Mouse (Mus musculus) midbrain, postnatal 0 days (tissue): ENCODE data around the gene Cnfn. TPM values are rescaled to one million over a fixed set of nuclear protein-coding genes. Genes with fewer than 3 reads are reported as not detected.

Source experiments
- ATAC-seq: fragments of 200-750 bp; cut with Nextera tagmentation; 2 replicates; pipeline ENCODE4 v1.8.0; 2017; ENCODE audit warnings: moderate number of reproducible peaks, mild to moderate bottlenecking, moderate TSS enrichment, moderate library complexity; ENCODE audit not compliant: low FRiP score
- DNase-seq: peaks from one replicate; pipeline ENCODE4 v3.0.0-alpha.2; 2015; ENCODE audit warnings: low spot score
- H3K27ac ChIP-seq: fragments of 300-500 bp; sonication (generic); 2 replicates; pipeline ENCODE4 v1.5.1; 2014; ENCODE audit warnings: low read depth, mild to moderate bottlenecking, low read length, mixed read lengths
- H3K27me3 ChIP-seq: fragments of 300-500 bp; sonication (generic); 2 replicates; pipeline ENCODE4 v1.6.1; 2014; ENCODE audit warnings: low read length, control low read depth, mixed read lengths; ENCODE audit not compliant: insufficient read depth
- H3K36me3 ChIP-seq: fragments of 300-500 bp; sonication (generic); 2 replicates; pipeline ENCODE4 v1.6.1; 2014; ENCODE audit warnings: low read length, control low read depth, mixed read lengths; ENCODE audit not compliant: insufficient read depth
- H3K4me1 ChIP-seq: fragments of 300-500 bp; sonication (generic); 2 replicates; pipeline ENCODE4 v1.6.1; 2014; ENCODE audit warnings: mild to moderate bottlenecking, control low read depth, antibody characterized with exemption, low read length, mixed read lengths; ENCODE audit not compliant: insufficient read depth
- H3K4me2 ChIP-seq: fragments of 300-500 bp; sonication (generic); 2 replicates; pipeline ENCODE4 v1.6.1; 2014; ENCODE audit warnings: low read depth, mild to moderate bottlenecking, low read length, mixed read lengths; ENCODE audit not compliant: poor library complexity, severe bottlenecking
- H3K4me3 ChIP-seq: fragments of 300-500 bp; sonication (generic); 2 replicates; pipeline ENCODE4 v1.5.1; 2014; ENCODE audit warnings: low read depth, mild to moderate bottlenecking, low read length, moderate library complexity
- H3K9ac ChIP-seq: fragments of 300-500 bp; sonication (generic); replicated peaks from 2 replicates; pipeline ENCODE4 v1.6.1; 2014; ENCODE audit warnings: mild to moderate bottlenecking, low read length, moderate library complexity, mixed read lengths; ENCODE audit not compliant: poor library complexity, severe bottlenecking
- H3K9me3 ChIP-seq: fragments of 300-500 bp; sonication (generic); 2 replicates; pipeline ENCODE4 v1.6.1; 2016; ENCODE audit warnings: low read length, control low read depth
- CTCF ChIP-seq: IDR thresholded peaks from 2 replicates; pipeline ENCODE4 v1.5.1; 2016; ENCODE audit warnings: antibody characterized with exemption, mild to moderate bottlenecking
- WGBS: fragments of 180-500 bp; shearing (Covaris S2); extraction: QIAGEN DNeasy Blood & Tissue Kit; methylation state at CpG from one replicate; pipeline ENCODE4 v1.1.7; 2014; 5-methylcytosine and 5-hydroxymethylcytosine counted together
- polyA plus RNA-seq: library from polyadenylated mRNA; unstranded; fragments of >200 nt; fragmentation: Nextera tagmentation; extraction: Ambion mirVana; gene quantifications from 2 replicates; pipeline ENCODE4 v1.2.1, GENCODE M21; 2015
- total RNA-seq: library from RNA; depleted of rRNA; stranded (reverse); fragments of >200 nt; gene quantifications from 2 replicates; pipeline ENCODE4 v1.2.3, GENCODE M21; 2014

Gene Cnfn
- total and polyA plus RNA-seq, 2 experiments from 2014 or later, result not detected

DNA sequence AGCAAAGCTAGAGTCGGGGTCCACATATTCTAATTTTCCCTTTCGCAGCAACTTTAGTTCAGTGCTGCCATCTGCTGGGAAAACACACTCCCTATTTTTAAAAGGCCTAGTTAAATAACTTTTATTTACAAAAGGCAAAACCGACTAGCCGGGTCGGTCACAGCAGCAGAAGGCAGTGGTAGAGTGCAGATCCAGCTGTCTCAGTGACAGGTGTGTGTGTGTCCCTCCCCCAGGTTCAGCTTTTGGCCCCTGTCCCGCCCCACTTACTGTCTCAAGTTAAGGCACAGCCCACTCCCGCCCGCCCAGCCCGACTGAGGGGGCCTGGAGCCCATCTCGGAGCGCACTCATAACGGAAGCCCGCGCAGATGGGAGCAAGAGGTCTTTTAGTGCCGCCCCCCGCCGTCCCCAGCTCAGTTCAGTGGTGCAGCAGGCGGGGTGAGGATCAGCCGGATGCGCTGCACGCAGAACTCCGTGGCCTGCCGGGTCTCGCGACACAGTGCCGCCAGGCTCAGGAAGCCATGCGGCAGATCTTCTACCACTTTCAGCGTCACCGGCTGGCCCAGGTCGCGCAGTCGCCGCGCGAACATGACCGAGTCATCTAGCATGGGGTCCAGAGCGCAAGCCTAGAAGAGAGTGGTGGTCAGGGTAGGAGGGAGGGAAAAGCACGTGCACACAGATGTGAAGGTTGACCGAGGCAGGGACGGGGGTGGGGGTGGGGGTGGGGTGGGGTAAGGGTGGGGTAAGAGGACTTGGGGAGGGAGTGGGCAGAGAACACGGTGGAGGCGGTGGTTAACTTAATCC is 10.2 kb upstream of the Cnfn start:
- DNase-seq, result peak; percentile 85
- 6% methylated on average over 41 of the region's 42 CpGs for WGBS

DNA sequence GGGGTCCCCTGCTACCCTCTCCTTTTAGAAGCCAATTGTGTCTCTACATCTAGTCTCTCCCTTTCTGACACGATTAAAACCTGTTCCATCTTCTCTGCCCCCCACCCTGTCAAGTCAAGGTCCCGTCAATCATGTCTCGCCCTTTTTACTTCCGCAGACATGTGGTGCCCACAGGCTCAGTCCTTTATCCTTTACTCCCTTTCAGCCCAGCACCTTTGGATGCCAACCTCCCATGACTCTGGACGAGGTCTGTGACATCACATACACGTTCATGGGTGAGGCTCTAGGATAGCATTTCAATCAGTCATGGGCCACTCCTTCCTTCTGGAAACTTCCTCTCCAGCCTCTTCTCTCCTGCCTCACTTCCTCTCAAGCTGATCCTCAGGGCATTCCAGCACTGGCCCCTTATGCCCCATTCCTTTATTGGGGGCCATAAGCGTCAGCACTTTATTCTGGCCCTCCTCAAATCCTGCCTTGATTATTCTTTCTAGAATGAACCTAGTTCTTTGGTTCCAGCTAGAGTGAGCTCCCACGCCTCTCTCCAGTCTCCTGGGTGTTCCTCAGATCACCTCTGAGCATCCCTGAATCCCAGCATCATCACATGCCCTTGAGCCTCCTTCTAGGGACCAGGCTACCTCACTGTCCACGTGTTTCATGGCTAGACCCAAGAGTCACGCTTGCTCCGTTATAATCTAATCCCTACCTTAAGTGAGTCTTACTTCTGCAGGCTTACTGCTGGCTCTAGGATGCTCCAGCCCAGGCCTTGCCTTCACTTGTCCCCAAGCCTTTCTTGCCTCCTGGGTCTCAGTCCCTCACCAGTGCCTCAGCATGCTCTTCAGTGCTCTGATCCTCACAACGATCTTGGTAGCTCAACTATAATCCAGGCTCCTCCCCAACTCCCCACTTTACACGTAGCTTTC is 8.9 kb upstream of the Cnfn start:
- ATAC-seq, result no peak
- Histone ChIP-seq H3K4me1 (no peaks in the 10 kb centered on the region), H3K27me3 (no peaks in the 10 kb centered on the region), H3K9me3 (no peaks in the 10 kb centered on the region), H3K4me3 (no peak overlapping the region), H3K27ac (no peak overlapping the region), H3K4me2 (no peak overlapping the region), H3K9ac (no peak overlapping the region), H3K36me3 (peaks cover 13% of the 10 kb centered on the region; the same call in 1 of the 2 replicates)
- WGBS, result 85% methylated on average over 13 of the region's 13 CpGs
- no peak for TF ChIP-seq CTCF
- DNase-seq, result no peak

More for the DNA sequence above, 10.2 kb upstream of the Cnfn start:
- H3K27me3 ChIP-seq, result no peaks in the 10 kb centered on the region
- peaks cover 23% of the 10 kb centered on the region for H3K36me3 ChIP-seq
- peak overlapping the region; percentile 19; the same call in 1 of the 2 replicates for H3K9ac ChIP-seq
- no peak overlapping the region for H3K27ac ChIP-seq
- ATAC-seq, result peak; percentile 21
- H3K4me1 ChIP-seq, result no peaks in the 10 kb centered on the region
- peak overlapping the region; percentile 17; the same call in 1 of the 2 replicates for H3K4me3 ChIP-seq
- H3K9me3 ChIP-seq, result no peaks in the 10 kb centered on the region
- peak overlapping the region; percentile 43 for H3K4me2 ChIP-seq
- peak; percentile 80 for TF ChIP-seq CTCF

DNA sequence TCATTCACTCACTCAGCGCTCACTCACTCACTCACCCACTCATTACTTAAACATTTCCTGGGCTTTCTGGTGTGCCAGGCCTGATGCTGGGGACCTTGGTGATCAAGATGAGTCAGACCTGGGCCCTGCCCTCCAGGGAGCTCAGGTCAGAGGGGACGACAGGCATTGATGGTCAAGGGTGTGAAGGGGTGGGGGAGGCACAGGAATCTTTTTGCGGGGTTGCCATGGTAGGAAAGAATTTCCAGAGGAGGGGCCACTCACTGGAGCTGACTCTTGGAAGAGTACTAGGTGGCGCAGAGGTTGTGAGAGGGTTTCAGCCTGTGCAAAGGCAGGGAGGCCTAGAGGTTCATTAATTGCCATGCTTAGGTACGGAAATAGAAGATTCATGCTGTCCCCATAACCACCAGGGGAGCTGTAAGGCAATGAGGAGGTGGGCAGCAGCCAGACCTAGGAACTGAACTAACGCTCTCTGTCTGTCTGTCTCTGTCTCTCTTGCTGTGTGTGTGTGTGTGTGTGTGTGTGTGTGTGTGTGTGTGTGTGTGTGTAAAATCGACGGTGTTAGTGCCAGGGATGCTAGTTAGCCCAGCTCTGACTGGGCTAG is 7.7 kb upstream of the Cnfn start:
- Histone ChIP-seq H3K27me3 (no peaks in the 10 kb centered on the region), H3K9ac (peak overlapping the region; percentile 48), H3K4me3 (peak overlapping the region; percentile 34), H3K27ac (peak overlapping the region; percentile 32), H3K9me3 (no peaks in the 10 kb centered on the region), H3K36me3 (peaks cover 4% of the 10 kb centered on the region; the same call in 1 of the 2 replicates), H3K4me2 (peak overlapping the region; percentile 48), H3K4me1 (no peaks in the 10 kb centered on the region)
- TF ChIP-seq CTCF, result peak; percentile 68
- ATAC-seq (peak; percentile 29; the same call in 1 of the 2 replicates), DNase-seq (no peak)
- 46% methylated on average over 8 of the region's 8 CpGs for WGBS

DNA sequence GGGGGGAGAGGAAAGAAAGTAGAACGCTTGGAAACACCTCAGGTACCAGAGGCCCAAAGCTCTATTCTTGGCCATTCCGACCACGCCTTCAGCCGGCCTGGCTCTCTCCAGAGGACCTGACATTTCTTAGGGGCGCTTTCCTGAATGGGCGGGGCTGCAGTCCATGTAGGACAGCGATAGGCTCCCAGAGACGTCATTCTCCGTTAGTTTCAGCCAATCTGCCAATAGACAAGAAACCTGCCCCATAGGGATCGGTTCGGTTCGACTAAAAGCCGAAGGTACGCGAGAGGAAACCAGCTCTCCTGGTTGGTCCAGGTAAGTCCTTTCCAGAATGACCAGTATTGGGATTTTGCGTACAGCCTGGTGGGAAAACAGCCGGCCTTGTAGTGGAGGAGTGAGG is 7.0 kb upstream of the Cnfn start:
- peak overlapping the region; percentile 32 for H3K27ac ChIP-seq
- no peaks in the 10 kb centered on the region for H3K4me1 ChIP-seq
- 0 out of 2 replicates have a peak, but pooled peaks cover 3% of the 10 kb centered on the region for H3K36me3 ChIP-seq
- no peak for TF ChIP-seq CTCF
- peak overlapping the region; percentile 48 for H3K9ac ChIP-seq
- WGBS, result 4% methylated on average over 17 of the region's 17 CpGs
- no peaks in the 10 kb centered on the region for H3K9me3 ChIP-seq
- H3K4me3 ChIP-seq, result peak overlapping the region; percentile 34
- peak; percentile 93 for DNase-seq
- no peaks in the 10 kb centered on the region for H3K27me3 ChIP-seq
- ATAC-seq, result peak; percentile 83
- peak overlapping the region; percentile 48 for H3K4me2 ChIP-seq

DNA sequence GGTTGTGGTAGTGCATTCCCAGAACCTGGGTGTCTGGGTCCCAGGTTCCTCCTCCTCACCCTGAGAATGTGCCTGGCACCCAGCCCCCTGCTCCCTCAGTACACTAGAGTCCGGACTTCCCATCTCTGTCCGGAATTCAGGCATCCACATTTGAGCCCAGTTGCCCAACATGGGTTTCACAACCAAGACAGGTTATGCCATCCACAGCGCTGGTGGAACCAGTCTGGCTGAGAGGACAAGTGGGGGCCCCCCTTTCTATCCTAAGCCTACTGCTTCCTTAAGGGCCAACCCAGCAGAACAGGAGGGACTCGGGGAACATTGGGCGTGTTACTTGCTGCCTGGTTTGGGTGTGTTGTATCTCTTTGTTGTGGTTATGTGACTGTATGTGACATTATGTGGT is 2.9 kb upstream of the Cnfn start:
- no peak for TF ChIP-seq CTCF
- ATAC-seq, result no peak
- 90% methylated on average over 5 of the region's 5 CpGs for WGBS
- Histone ChIP-seq H3K27me3 (peaks cover 5% of the 10 kb centered on the region), H3K36me3 (no peaks in the 10 kb centered on the region), H3K9me3 (no peaks in the 10 kb centered on the region), H3K27ac (no peak overlapping the region), H3K4me1 (no peaks in the 10 kb centered on the region), H3K4me3 (no peak overlapping the region), H3K4me2 (no peak overlapping the region), H3K9ac (no peak overlapping the region)
- no peak for DNase-seq
